Mouse (Mus musculus): ENCODE data around the gene 1700092M07Rik. TPM values are rescaled to one million over a fixed set of nuclear protein-coding genes. Genes with fewer than 3 reads are reported as not detected.

1700092M07Rik gene
- polyA plus RNA-seq, 1 experiment from 2014 or later = 1.0 TPM

- Histone ChIP-seq H3K9ac (replicated peaks; ENCODE audit: low read depth, low read length) (no peak overlapping the region), H3K36me3 (ENCODE audit: control insufficient read depth, insufficient read depth, low read length) (peaks cover 39% of the 10 kb centered on the region), H3K27me3 (ENCODE audit: control insufficient read depth, insufficient read depth, low read length) (no peaks in the 10 kb centered on the region), H3K9me3 (ENCODE audit: control insufficient read depth, low read depth, low read length) (no peaks in the 10 kb centered on the region), H3K4me2 (replicated peaks; ENCODE audit: low read depth, low read length) (no peak overlapping the region), H3K4me3 (ENCODE audit: low read depth, low read length) (no peak overlapping the region), H3K4me1 (ENCODE audit: control insufficient read depth, insufficient read depth, low read length) (peaks cover 7% of the 10 kb centered on the region; the same call in 1 of the 2 replicates), H3K27ac (ENCODE audit: low read length) (0 out of 2 replicates have a peak overlapping the region, but pooled peaks have one; percentile 3)
- no peak; the same call in 1 of the 2 replicates for ATAC-seq (ENCODE audit: insufficient number of reproducible peaks, insufficient read depth, low FRiP score, low read depth)
- 79% methylated on average over 7 of the region's 7 CpGs for WGBS
These were observed 34.3 kb upstream of the 1700092M07Rik start for GRCm38 (mm10) chr19:8706132-8706667.

GRCm38 (mm10) chr19:8706930-8707329, 33.6 kb upstream of the 1700092M07Rik start:
- no peak overlapping the region for H3K27ac ChIP-seq (ENCODE audit: low read length)
- no peak for ATAC-seq (ENCODE audit: insufficient number of reproducible peaks, insufficient read depth, low FRiP score, low read depth)
- H3K36me3 ChIP-seq (ENCODE audit: control insufficient read depth, insufficient read depth, low read length) = peaks cover 44% of the 10 kb centered on the region
- H3K4me1 ChIP-seq (ENCODE audit: control insufficient read depth, insufficient read depth, low read length) = peaks cover 11% of the 10 kb centered on the region
- no peak overlapping the region for H3K9ac ChIP-seq (replicated peaks; ENCODE audit: low read depth, low read length)
- no peak overlapping the region for H3K4me3 ChIP-seq (ENCODE audit: low read depth, low read length)
- no peaks in the 10 kb centered on the region for H3K27me3 ChIP-seq (ENCODE audit: control insufficient read depth, insufficient read depth, low read length)
- no peaks in the 10 kb centered on the region for H3K9me3 ChIP-seq (ENCODE audit: control insufficient read depth, low read depth, low read length)
- WGBS = 96% methylated on average over 7 of the region's 7 CpGs
- no peak overlapping the region for H3K4me2 ChIP-seq (replicated peaks; ENCODE audit: low read depth, low read length)

- Histone ChIP-seq H3K36me3 (ENCODE audit: control insufficient read depth, insufficient read depth, low read length) (peaks cover 44% of the 10 kb centered on the region), H3K4me3 (ENCODE audit: low read depth, low read length) (no peak overlapping the region), H3K27ac (ENCODE audit: low read length) (no peak overlapping the region), H3K4me2 (replicated peaks; ENCODE audit: low read depth, low read length) (no peak overlapping the region), H3K27me3 (ENCODE audit: control insufficient read depth, insufficient read depth, low read length) (no peaks in the 10 kb centered on the region), H3K9me3 (ENCODE audit: control insufficient read depth, low read depth, low read length) (no peaks in the 10 kb centered on the region), H3K4me1 (ENCODE audit: control insufficient read depth, insufficient read depth, low read length) (peaks cover 16% of the 10 kb centered on the region), H3K9ac (replicated peaks; ENCODE audit: low read depth, low read length) (no peak overlapping the region)
- WGBS = 90% methylated on average over 8 of the region's 8 CpGs
- ATAC-seq (ENCODE audit: insufficient number of reproducible peaks, insufficient read depth, low FRiP score, low read depth) = no peak
These were observed 31.6 kb upstream of the 1700092M07Rik start for GRCm38 (mm10) chr19:8708954-8709353.

- Histone ChIP-seq H3K27me3 (ENCODE audit: control insufficient read depth, insufficient read depth, low read length) (no peaks in the 10 kb centered on the region), H3K9ac (replicated peaks; ENCODE audit: low read depth, low read length) (no peak overlapping the region), H3K4me2 (replicated peaks; ENCODE audit: low read depth, low read length) (no peak overlapping the region), H3K9me3 (ENCODE audit: control insufficient read depth, low read depth, low read length) (no peaks in the 10 kb centered on the region), H3K27ac (ENCODE audit: low read length) (peak overlapping the region; percentile 23; the same call in 1 of the 2 replicates), H3K4me3 (ENCODE audit: low read depth, low read length) (no peak overlapping the region), H3K4me1 (ENCODE audit: control insufficient read depth, insufficient read depth, low read length) (peaks cover 21% of the 10 kb centered on the region), H3K36me3 (ENCODE audit: control insufficient read depth, insufficient read depth, low read length) (peaks cover 44% of the 10 kb centered on the region)
- ATAC-seq (ENCODE audit: insufficient number of reproducible peaks, insufficient read depth, low FRiP score, low read depth) = no peak
- 81% methylated on average over 2 of the region's 2 CpGs for WGBS
These were observed 30.5 kb upstream of the 1700092M07Rik start for GRCm38 (mm10) chr19:8710057-8710456.

GRCm38 (mm10) chr19:8711506-8711905, 29.0 kb upstream of the 1700092M07Rik start:
- H3K4me3 ChIP-seq (ENCODE audit: low read depth, low read length) = peak overlapping the region; percentile 76; the same call in 1 of the 2 replicates
- WGBS = 67% methylated on average over 4 of the region's 4 CpGs
- H3K27me3 ChIP-seq (ENCODE audit: control insufficient read depth, insufficient read depth, low read length) = no peaks in the 10 kb centered on the region
- H3K9ac ChIP-seq (replicated peaks; ENCODE audit: low read depth, low read length) = peak overlapping the region; percentile 75; the same call in 1 of the 2 replicates
- peak overlapping the region; percentile 78 for H3K4me2 ChIP-seq (replicated peaks; ENCODE audit: low read depth, low read length)
- H3K9me3 ChIP-seq (ENCODE audit: control insufficient read depth, low read depth, low read length) = no peaks in the 10 kb centered on the region
- ATAC-seq (ENCODE audit: insufficient number of reproducible peaks, insufficient read depth, low FRiP score, low read depth) = no peak
- no peak overlapping the region for H3K27ac ChIP-seq (ENCODE audit: low read length)
- peaks cover 44% of the 10 kb centered on the region for H3K36me3 ChIP-seq (ENCODE audit: control insufficient read depth, insufficient read depth, low read length)
- peaks cover 21% of the 10 kb centered on the region for H3K4me1 ChIP-seq (ENCODE audit: control insufficient read depth, insufficient read depth, low read length)

GRCm38 (mm10) chr19:8711949-8712869, 28.3 kb upstream of the 1700092M07Rik start:
- no peak for ATAC-seq (ENCODE audit: insufficient number of reproducible peaks, insufficient read depth, low FRiP score, low read depth)
- H3K9me3 ChIP-seq (ENCODE audit: control insufficient read depth, low read depth, low read length) = no peaks in the 10 kb centered on the region
- peaks cover 40% of the 10 kb centered on the region for H3K36me3 ChIP-seq (ENCODE audit: control insufficient read depth, insufficient read depth, low read length)
- peak overlapping the region; percentile 76 for H3K4me3 ChIP-seq (ENCODE audit: low read depth, low read length)
- WGBS = 44% methylated on average over 10 of the region's 10 CpGs
- peak overlapping the region; percentile 75 for H3K9ac ChIP-seq (replicated peaks; ENCODE audit: low read depth, low read length)
- no peaks in the 10 kb centered on the region for H3K27me3 ChIP-seq (ENCODE audit: control insufficient read depth, insufficient read depth, low read length)
- peaks cover 21% of the 10 kb centered on the region for H3K4me1 ChIP-seq (ENCODE audit: control insufficient read depth, insufficient read depth, low read length)
- peak overlapping the region; percentile 80; the same call in 1 of the 2 replicates for H3K27ac ChIP-seq (ENCODE audit: low read length)
- peak overlapping the region; percentile 78 for H3K4me2 ChIP-seq (replicated peaks; ENCODE audit: low read depth, low read length)

- H3K4me2 ChIP-seq (replicated peaks; ENCODE audit: low read depth, low read length) = peak overlapping the region; percentile 78
- H3K27ac ChIP-seq (ENCODE audit: low read length) = peak overlapping the region; percentile 80
- no peaks in the 10 kb centered on the region for H3K27me3 ChIP-seq (ENCODE audit: control insufficient read depth, insufficient read depth, low read length)
- H3K9ac ChIP-seq (replicated peaks; ENCODE audit: low read depth, low read length) = peak overlapping the region; percentile 75
- H3K4me1 ChIP-seq (ENCODE audit: control insufficient read depth, insufficient read depth, low read length) = peaks cover 21% of the 10 kb centered on the region
- 0% methylated on average over 13 of the region's 13 CpGs for WGBS
- H3K9me3 ChIP-seq (ENCODE audit: control insufficient read depth, low read depth, low read length) = no peaks in the 10 kb centered on the region
- peak overlapping the region; percentile 76 for H3K4me3 ChIP-seq (ENCODE audit: low read depth, low read length)
- ATAC-seq (ENCODE audit: insufficient number of reproducible peaks, insufficient read depth, low FRiP score, low read depth) = peak; percentile 46
- peaks cover 33% of the 10 kb centered on the region for H3K36me3 ChIP-seq (ENCODE audit: control insufficient read depth, insufficient read depth, low read length)
These were observed 27.6 kb upstream of the 1700092M07Rik start for GRCm38 (mm10) chr19:8712870-8713305.

GRCm38 (mm10) chr19:8713306-8713996, 27.1 kb upstream of the 1700092M07Rik start:
- H3K27ac ChIP-seq (ENCODE audit: low read length) = peak overlapping the region; percentile 80
- no peaks in the 10 kb centered on the region for H3K9me3 ChIP-seq (ENCODE audit: control insufficient read depth, low read depth, low read length)
- under 1% methylated on average over 51 of the region's 51 CpGs for WGBS
- H3K36me3 ChIP-seq (ENCODE audit: control insufficient read depth, insufficient read depth, low read length) = peaks cover 28% of the 10 kb centered on the region
- peak overlapping the region; percentile 76 for H3K4me3 ChIP-seq (ENCODE audit: low read depth, low read length)
- H3K27me3 ChIP-seq (ENCODE audit: control insufficient read depth, insufficient read depth, low read length) = no peaks in the 10 kb centered on the region
- peaks cover 21% of the 10 kb centered on the region for H3K4me1 ChIP-seq (ENCODE audit: control insufficient read depth, insufficient read depth, low read length)
- peak overlapping the region; percentile 75 for H3K9ac ChIP-seq (replicated peaks; ENCODE audit: low read depth, low read length)
- ATAC-seq (ENCODE audit: insufficient number of reproducible peaks, insufficient read depth, low FRiP score, low read depth) = peak; percentile 87
- peak overlapping the region; percentile 78 for H3K4me2 ChIP-seq (replicated peaks; ENCODE audit: low read depth, low read length)

Data from stomach, embryonic 14.5 days (tissue).